Mouse (Mus musculus) cerebellum, adult 2 months (tissue): ENCODE measurements around the gene Zfp618.

ENCODE experiments used
- CTCF ChIP-seq: fragments of 200-500 bp; IDR thresholded peaks from 2 replicates; pipeline ENCODE4 v1.5.1; 2011; ENCODE audit warnings: low read depth, mild to moderate bottlenecking, control low read depth, low read length, moderate library complexity, borderline replicate concordance; ENCODE audit not compliant: insufficient read depth
- POLR2A ChIP-seq: fragments of 200-500 bp; IDR thresholded peaks from 2 replicates; pipeline ENCODE4 v1.6.1; 2011; ENCODE audit warnings: low read length, control low read depth, borderline replicate concordance; ENCODE audit not compliant: insufficient read depth

GRCm38 (mm10) chr4:63036790-63037189, 71.4 kb downstream of the Zfp618 start:
- TF ChIP-seq CTCF (no peak), POLR2A (no peak)
